Mouse (Mus musculus): ENCODE results near the gene Ppp6r1. TPM values are rescaled to one million over a fixed set of nuclear protein-coding genes. Genes with fewer than 3 reads are reported as not detected.

Gene Ppp6r1
- total and polyA plus RNA-seq, 3 experiments, result 90.5 to 223 (median 97.4) TPM

DNA sequence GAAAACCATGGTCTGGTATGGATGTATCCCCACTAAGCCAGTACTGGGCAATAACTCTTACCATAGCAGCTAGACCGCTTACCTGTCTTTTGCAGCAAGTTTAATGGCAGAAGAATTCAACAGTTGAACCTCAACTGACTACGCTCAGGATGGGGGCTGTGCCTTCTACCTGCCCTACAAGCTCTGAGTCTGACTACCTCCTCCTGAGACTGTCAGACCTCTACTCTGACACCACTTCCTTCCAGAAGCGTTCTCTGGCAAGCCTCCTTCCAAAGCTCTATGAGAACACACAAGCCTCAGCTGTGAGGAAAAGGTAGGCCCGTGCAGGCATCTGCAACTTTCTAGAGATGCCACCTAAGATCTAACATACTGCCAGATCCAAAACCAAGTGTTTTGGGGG is 3.4 kb downstream of the Ppp6r1 start:
- Histone ChIP-seq H3K27me3 (ENCODE audit: insufficient read depth, low read length) (no peaks in the 10 kb centered on the region), H3K9me3 (replicated peaks) (no peaks in the 10 kb centered on the region), H3K4me3 (ENCODE audit: low read depth, low read length) (peak overlapping the region; percentile 8; the same call in 1 of the 2 replicates), H3K4me1 (ENCODE audit: insufficient read depth, low read depth, low read length) (peaks cover 80% of the 10 kb centered on the region), H3K36me3 (replicated peaks) (peaks cover 65% of the 10 kb centered on the region)
- ATAC-seq (ENCODE audit: extremely low read depth, insufficient number of reproducible peaks, low FRiP score, poor library complexity, severe bottlenecking) (no peak), DNase-seq (ENCODE audit: low spot score) (no peak)
- TF ChIP-seq TAL1 (conservative IDR thresholded peaks at IDR 0.05; ENCODE audit: low read depth, low read length) (no peak), POLR2AphosphoS5 (IDR thresholded peaks at IDR 0.05; ENCODE audit: insufficient replicate concordance, low read depth, low read length) (no peak), CTCF (IDR thresholded peaks at IDR 0.05; ENCODE audit: low read depth, low read length) (no peak), GATA2 (IDR thresholded peaks at IDR 0.05; ENCODE audit: borderline replicate concordance, low read depth, low read length) (no peak), GATA1 (IDR thresholded peaks at IDR 0.05; ENCODE audit: borderline replicate concordance, low read length) (no peak)

DNA sequence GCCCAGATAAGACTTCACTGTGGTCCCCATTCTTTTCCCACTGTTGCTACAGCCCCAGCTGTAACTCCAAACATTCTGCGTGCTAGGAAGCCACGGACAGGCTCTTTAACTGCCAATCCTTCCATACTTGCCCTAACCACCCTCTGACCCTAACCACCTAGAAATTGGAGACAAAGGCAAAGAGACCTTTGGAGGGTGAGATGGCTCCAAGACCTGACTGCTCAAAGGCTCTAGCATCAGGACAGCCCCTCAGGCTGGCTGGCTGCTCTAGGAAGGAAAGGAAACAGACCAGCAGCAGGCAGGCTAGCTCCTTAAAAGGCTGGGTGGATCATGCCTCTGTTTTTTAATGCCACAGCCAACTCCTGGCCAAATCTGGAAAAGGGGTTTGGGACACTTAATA is 4.6 kb downstream of the Ppp6r1 start:
- DNase-seq (ENCODE audit: low spot score), result no peak
- Histone ChIP-seq H3K36me3 (replicated peaks) (peaks cover 62% of the 10 kb centered on the region), H3K4me3 (ENCODE audit: low read depth, low read length) (peak overlapping the region; percentile 56; the same call in 1 of the 2 replicates), H3K27me3 (ENCODE audit: insufficient read depth, low read length) (no peaks in the 10 kb centered on the region), H3K4me1 (ENCODE audit: insufficient read depth, low read depth, low read length) (peaks cover 69% of the 10 kb centered on the region), H3K9me3 (replicated peaks) (no peaks in the 10 kb centered on the region)
- no peak for TF ChIP-seq GATA1 (IDR thresholded peaks at IDR 0.05; ENCODE audit: borderline replicate concordance, low read length)
- TF ChIP-seq GATA2 (IDR thresholded peaks at IDR 0.05; ENCODE audit: borderline replicate concordance, low read depth, low read length), result no peak
- no peak for TF ChIP-seq CTCF (IDR thresholded peaks at IDR 0.05; ENCODE audit: low read depth, low read length)
- ATAC-seq (ENCODE audit: extremely low read depth, insufficient number of reproducible peaks, low FRiP score, poor library complexity, severe bottlenecking), result no peak

DNA sequence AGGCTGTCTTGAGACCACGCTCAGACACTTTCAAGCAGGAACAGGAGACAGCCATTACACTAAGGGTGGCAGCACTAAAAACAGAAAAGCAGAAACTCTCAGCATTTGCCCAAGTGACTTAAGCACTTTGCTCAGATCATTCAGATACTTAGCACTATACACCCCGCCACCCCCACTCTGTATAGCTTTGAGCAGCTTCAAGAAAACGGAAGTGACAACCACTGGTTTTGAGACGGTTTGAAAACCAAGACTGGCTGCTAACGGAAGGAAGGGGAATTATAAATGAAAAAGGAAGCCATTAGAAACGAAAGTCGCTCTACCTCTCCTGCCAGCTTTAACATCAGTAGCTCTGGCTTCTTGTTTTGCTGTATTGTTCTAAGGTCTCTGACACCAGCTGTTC is 5.0 kb downstream of the Ppp6r1 start:
- peak; percentile 58 for DNase-seq (ENCODE audit: low spot score)
- ATAC-seq (ENCODE audit: extremely low read depth, insufficient number of reproducible peaks, low FRiP score, poor library complexity, severe bottlenecking), result peak; percentile 68
- H3K36me3 ChIP-seq (replicated peaks), result peaks cover 63% of the 10 kb centered on the region
- TF ChIP-seq POLR2AphosphoS5 (IDR thresholded peaks at IDR 0.05; ENCODE audit: insufficient replicate concordance, low read depth, low read length) (no peak), GATA2 (IDR thresholded peaks at IDR 0.05; ENCODE audit: borderline replicate concordance, low read depth, low read length) (no peak), CTCF (IDR thresholded peaks at IDR 0.05; ENCODE audit: low read depth, low read length) (no peak), TAL1 (conservative IDR thresholded peaks at IDR 0.05; ENCODE audit: low read depth, low read length) (no peak), GATA1 (IDR thresholded peaks at IDR 0.05; ENCODE audit: borderline replicate concordance, low read length) (no peak)
- peak overlapping the region; percentile 56; the same call in 1 of the 2 replicates for H3K4me3 ChIP-seq (ENCODE audit: low read depth, low read length)
- no peaks in the 10 kb centered on the region for H3K9me3 ChIP-seq (replicated peaks)
- H3K27me3 ChIP-seq (ENCODE audit: insufficient read depth, low read length), result no peaks in the 10 kb centered on the region
- H3K4me1 ChIP-seq (ENCODE audit: insufficient read depth, low read depth, low read length), result peaks cover 69% of the 10 kb centered on the region

DNA sequence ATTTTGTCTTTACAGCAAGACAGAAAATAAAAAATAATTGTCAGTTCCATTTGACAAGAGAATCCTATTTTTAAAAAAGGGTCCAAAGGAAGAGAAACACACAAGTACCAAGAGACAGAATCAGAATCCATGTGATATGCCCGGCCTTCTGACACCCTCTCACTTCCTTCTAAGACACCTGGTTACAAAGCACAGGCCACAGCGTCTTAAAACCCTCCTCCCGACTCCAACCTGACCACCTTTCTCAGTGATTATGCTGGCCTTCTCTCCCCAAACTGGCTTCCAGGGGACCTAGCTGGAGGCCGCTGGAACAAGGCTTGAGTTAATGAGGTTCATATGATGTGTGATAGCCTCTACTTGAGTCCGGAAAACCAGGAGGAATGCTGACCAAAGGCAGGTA is 5.5 kb downstream of the Ppp6r1 start:
- no peak for DNase-seq (ENCODE audit: low spot score)

DNA sequence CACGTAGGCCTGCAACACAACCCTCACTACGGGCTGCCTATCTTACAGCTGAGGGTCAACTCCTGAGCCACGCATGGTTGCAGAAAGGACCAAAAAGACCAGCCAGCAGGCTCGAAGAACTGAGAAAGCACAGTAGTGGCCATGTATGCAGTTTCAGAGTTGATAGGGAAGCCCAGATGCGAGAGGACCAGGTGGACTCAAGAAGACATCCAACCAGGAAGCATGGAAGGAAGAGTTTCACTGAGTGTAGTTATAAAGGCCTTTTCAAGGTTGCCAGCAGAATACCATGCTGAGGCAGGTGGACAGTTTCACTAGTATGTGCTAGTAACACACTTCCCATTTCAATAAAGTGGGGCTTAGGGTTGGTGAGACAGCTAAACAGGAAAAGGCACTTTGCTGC is 6.1 kb downstream of the Ppp6r1 start:
- DNase-seq (ENCODE audit: low spot score) (no peak), ATAC-seq (ENCODE audit: extremely low read depth, insufficient number of reproducible peaks, low FRiP score, poor library complexity, severe bottlenecking) (no peak)
- Histone ChIP-seq H3K4me1 (ENCODE audit: insufficient read depth, low read depth, low read length) (peaks cover 75% of the 10 kb centered on the region), H3K9me3 (replicated peaks) (no peaks in the 10 kb centered on the region), H3K27me3 (ENCODE audit: insufficient read depth, low read length) (no peaks in the 10 kb centered on the region), H3K4me3 (ENCODE audit: low read depth, low read length) (peak overlapping the region; percentile 14; the same call in 1 of the 2 replicates), H3K36me3 (replicated peaks) (peaks cover 70% of the 10 kb centered on the region)
- no peak for TF ChIP-seq GATA2 (IDR thresholded peaks at IDR 0.05; ENCODE audit: borderline replicate concordance, low read depth, low read length)
- TF ChIP-seq POLR2AphosphoS5 (IDR thresholded peaks at IDR 0.05; ENCODE audit: insufficient replicate concordance, low read depth, low read length), result no peak
- TF ChIP-seq TAL1 (conservative IDR thresholded peaks at IDR 0.05; ENCODE audit: low read depth, low read length), result no peak
- no peak for TF ChIP-seq GATA1 (IDR thresholded peaks at IDR 0.05; ENCODE audit: borderline replicate concordance, low read length)
- TF ChIP-seq CTCF (IDR thresholded peaks at IDR 0.05; ENCODE audit: low read depth, low read length), result no peak

More for the DNA sequence above, 5.5 kb downstream of the Ppp6r1 start:
- peak overlapping the region; percentile 56; the same call in 1 of the 2 replicates for H3K4me3 ChIP-seq (ENCODE audit: low read depth, low read length)
- peaks cover 71% of the 10 kb centered on the region for H3K4me1 ChIP-seq (ENCODE audit: insufficient read depth, low read depth, low read length)
- peaks cover 67% of the 10 kb centered on the region for H3K36me3 ChIP-seq (replicated peaks)
- H3K27me3 ChIP-seq (ENCODE audit: insufficient read depth, low read length), result no peaks in the 10 kb centered on the region
- no peak for TF ChIP-seq POLR2AphosphoS5 (IDR thresholded peaks at IDR 0.05; ENCODE audit: insufficient replicate concordance, low read depth, low read length)
- H3K9me3 ChIP-seq (replicated peaks), result no peaks in the 10 kb centered on the region
- ATAC-seq (ENCODE audit: extremely low read depth, insufficient number of reproducible peaks, low FRiP score, poor library complexity, severe bottlenecking), result no peak

DNA sequence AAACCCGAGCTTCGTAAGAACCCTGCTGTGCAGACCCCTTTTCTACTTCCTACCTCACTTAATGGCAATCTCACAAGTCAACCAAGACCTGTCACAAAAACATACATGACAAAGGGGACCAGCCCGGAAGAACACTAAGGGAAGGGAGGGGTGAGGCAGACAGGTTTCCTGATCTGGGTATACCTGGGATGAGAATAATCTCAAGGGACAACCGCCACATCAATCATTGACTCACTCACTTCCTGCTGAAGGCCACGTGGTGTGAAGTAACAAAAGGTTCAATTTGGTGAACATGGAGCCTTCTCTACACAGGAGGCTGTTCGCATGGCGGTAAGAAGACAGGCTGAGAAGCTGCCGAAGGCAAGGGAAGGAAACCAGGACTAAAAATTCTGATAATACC is 7.2 kb downstream of the Ppp6r1 start:
- Histone ChIP-seq H3K9me3 (replicated peaks) (no peaks in the 10 kb centered on the region), H3K36me3 (replicated peaks) (peaks cover 71% of the 10 kb centered on the region), H3K4me3 (ENCODE audit: low read depth, low read length) (no peak overlapping the region), H3K4me1 (ENCODE audit: insufficient read depth, low read depth, low read length) (peaks cover 76% of the 10 kb centered on the region), H3K27me3 (ENCODE audit: insufficient read depth, low read length) (no peaks in the 10 kb centered on the region)
- ATAC-seq (ENCODE audit: extremely low read depth, insufficient number of reproducible peaks, low FRiP score, poor library complexity, severe bottlenecking) (no peak), DNase-seq (ENCODE audit: low spot score) (no peak)
- TF ChIP-seq CTCF (IDR thresholded peaks at IDR 0.05; ENCODE audit: low read depth, low read length), result no peak
- no peak for TF ChIP-seq TAL1 (conservative IDR thresholded peaks at IDR 0.05; ENCODE audit: low read depth, low read length)
- no peak for TF ChIP-seq GATA2 (IDR thresholded peaks at IDR 0.05; ENCODE audit: borderline replicate concordance, low read depth, low read length)
- TF ChIP-seq GATA1 (IDR thresholded peaks at IDR 0.05; ENCODE audit: borderline replicate concordance, low read length), result no peak
- no peak for TF ChIP-seq POLR2AphosphoS5 (IDR thresholded peaks at IDR 0.05; ENCODE audit: insufficient replicate concordance, low read depth, low read length)

DNA sequence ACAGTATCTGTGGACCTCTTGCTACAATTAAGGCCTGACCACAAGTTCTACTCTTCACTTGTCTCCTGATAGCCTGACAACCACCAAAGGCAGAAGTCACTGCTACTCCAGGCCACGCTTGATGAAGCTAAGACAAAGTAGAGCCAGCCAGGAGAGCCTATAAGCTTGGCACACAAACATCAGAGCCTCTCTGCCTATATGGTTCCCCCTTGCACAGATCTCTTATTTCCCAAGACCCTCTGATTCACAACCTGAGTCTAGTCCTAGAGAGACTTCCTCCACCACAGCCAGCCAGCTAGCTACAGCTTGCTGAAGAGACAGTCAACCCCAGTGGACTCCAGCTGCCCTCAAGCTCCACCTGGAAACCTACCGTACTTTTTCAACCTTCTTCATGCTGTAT is 10.8 kb downstream of the Ppp6r1 start:
- no peak overlapping the region for H3K4me3 ChIP-seq (ENCODE audit: low read depth, low read length)
- H3K4me1 ChIP-seq (ENCODE audit: insufficient read depth, low read depth, low read length), result peaks cover 66% of the 10 kb centered on the region
- H3K36me3 ChIP-seq (replicated peaks), result peaks cover 81% of the 10 kb centered on the region
- H3K9me3 ChIP-seq (replicated peaks), result no peaks in the 10 kb centered on the region
- TF ChIP-seq GATA1 (IDR thresholded peaks at IDR 0.05; ENCODE audit: borderline replicate concordance, low read length) (no peak), POLR2AphosphoS5 (IDR thresholded peaks at IDR 0.05; ENCODE audit: insufficient replicate concordance, low read depth, low read length) (no peak), CTCF (IDR thresholded peaks at IDR 0.05; ENCODE audit: low read depth, low read length) (no peak), TAL1 (conservative IDR thresholded peaks at IDR 0.05; ENCODE audit: low read depth, low read length) (no peak), GATA2 (IDR thresholded peaks at IDR 0.05; ENCODE audit: borderline replicate concordance, low read depth, low read length) (no peak)
- ATAC-seq (ENCODE audit: extremely low read depth, insufficient number of reproducible peaks, low FRiP score, poor library complexity, severe bottlenecking), result no peak
- no peaks in the 10 kb centered on the region for H3K27me3 ChIP-seq (ENCODE audit: insufficient read depth, low read length)
- no peak for DNase-seq (ENCODE audit: low spot score)

Measured in G1E (cell line).